Mouse (Mus musculus) midbrain, embryonic 14.5 days (tissue): ENCODE results near the gene Gpr137c. TPM values are rescaled to one million over a fixed set of nuclear protein-coding genes. Genes with fewer than 3 reads are reported as not detected.

ENCODE experiments used
- ATAC-seq: fragments of 200-750 bp; cut with Nextera tagmentation; 2 replicates; pipeline ENCODE4 v1.8.0; 2017; ENCODE audit warnings: moderate number of reproducible peaks, moderate library complexity; ENCODE audit not compliant: low FRiP score, low TSS enrichment
- DNase-seq: peaks from one replicate; pipeline ENCODE4 v3.0.0-alpha.2; 2015
- H3K27ac ChIP-seq: fragments of 300-500 bp; sonication (generic); replicated peaks from 2 replicates; pipeline ENCODE4 v1.5.1; 2014; ENCODE audit warnings: mild to moderate bottlenecking, low read depth, low read length, moderate library complexity
- H3K27me3 ChIP-seq: fragments of 300-500 bp; sonication (generic); 2 replicates; pipeline ENCODE4 v1.6.1; 2014; ENCODE audit warnings: low read length, control low read depth, mixed read lengths; ENCODE audit not compliant: control insufficient read depth, insufficient read depth
- H3K36me3 ChIP-seq: fragments of 300-500 bp; sonication (generic); 2 replicates; pipeline ENCODE4 v1.6.1; 2014; ENCODE audit warnings: low read length, control low read depth; ENCODE audit not compliant: control insufficient read depth, insufficient read depth
- H3K4me1 ChIP-seq: fragments of 300-500 bp; sonication (generic); 2 replicates; pipeline ENCODE4 v1.6.1; 2014; ENCODE audit warnings: mild to moderate bottlenecking, antibody characterized with exemption, low read length, control low read depth; ENCODE audit not compliant: control insufficient read depth, insufficient read depth
- H3K4me2 ChIP-seq: fragments of 300-500 bp; sonication (generic); 2 replicates; pipeline ENCODE4 v1.6.1; 2014; ENCODE audit warnings: mild to moderate bottlenecking, low read length, moderate library complexity
- H3K4me3 ChIP-seq: fragments of 300-500 bp; sonication (generic); replicated peaks from 2 replicates; pipeline ENCODE4 v1.5.1; 2014; ENCODE audit warnings: low read depth, low read length
- H3K9ac ChIP-seq: fragments of 300-500 bp; sonication (generic); replicated peaks from 2 replicates; pipeline ENCODE4 v1.6.1; 2014; ENCODE audit warnings: mild to moderate bottlenecking, low read length, moderate library complexity
- H3K9me3 ChIP-seq: fragments of 300-500 bp; sonication (generic); 2 replicates; pipeline ENCODE4 v1.6.1; 2016; ENCODE audit warnings: low read length, control low read depth, mixed read lengths; ENCODE audit not compliant: control insufficient read depth
- WGBS: fragments of 180-500 bp; shearing (Covaris S2); extraction: QIAGEN DNeasy Blood & Tissue Kit; methylation state at CpG from one replicate; pipeline ENCODE4 v1.1.7; 2014; 5-methylcytosine and 5-hydroxymethylcytosine counted together
- polyA plus RNA-seq: library from polyadenylated mRNA; unstranded; fragments of >200 nt; fragmentation: Nextera tagmentation; extraction: Ambion mirVana; gene quantifications from 2 replicates; pipeline ENCODE4 v1.2.1, GENCODE M21; 2014

Gpr137c gene
- polyA plus RNA-seq, 1 experiment from 2014 or later, result 21.1 TPM

DNA sequence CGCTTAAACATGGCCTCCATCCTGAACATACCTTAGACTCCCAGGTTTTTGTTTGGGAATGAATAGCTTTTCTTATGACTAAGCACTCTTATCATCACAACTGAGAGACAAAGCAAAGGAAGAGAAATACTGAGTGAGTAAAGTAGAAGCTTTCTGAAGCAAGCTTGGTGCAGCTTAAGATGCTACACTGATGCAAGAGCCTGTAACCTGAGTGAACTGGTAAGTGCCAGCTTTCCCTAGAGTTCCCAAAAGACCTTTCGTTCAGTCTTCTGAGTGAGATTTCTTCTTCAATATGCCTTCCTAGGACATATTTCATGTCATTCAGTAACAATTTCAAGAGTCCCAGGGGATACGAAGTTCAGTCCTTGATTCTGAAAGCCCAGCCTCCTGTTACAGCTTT is 101.5 kb downstream of the Gpr137c start:
- WGBS, result 89% methylated on average over 3 of the region's 3 CpGs
- Histone ChIP-seq H3K36me3 (no peaks in the 10 kb centered on the region), H3K4me3 (no peak overlapping the region), H3K27ac (no peak overlapping the region), H3K27me3 (no peaks in the 10 kb centered on the region), H3K4me2 (no peak overlapping the region), H3K9me3 (no peaks in the 10 kb centered on the region), H3K4me1 (peaks cover 19% of the 10 kb centered on the region), H3K9ac (no peak overlapping the region)
- ATAC-seq (no peak), DNase-seq (no peak)

GRCm38 (mm10) chr14:45321622-45322021 is 102.1 kb downstream of the Gpr137c start:
- H3K4me3 ChIP-seq, result no peak overlapping the region
- H3K27ac ChIP-seq, result no peak overlapping the region
- 87% methylated on average over 5 of the region's 5 CpGs for WGBS
- H3K4me1 ChIP-seq, result peaks cover 14% of the 10 kb centered on the region
- H3K9me3 ChIP-seq, result no peaks in the 10 kb centered on the region
- no peaks in the 10 kb centered on the region for H3K27me3 ChIP-seq
- no peak overlapping the region for H3K9ac ChIP-seq
- ATAC-seq (no peak), DNase-seq (no peak)
- H3K36me3 ChIP-seq, result no peaks in the 10 kb centered on the region
- no peak overlapping the region for H3K4me2 ChIP-seq

DNA sequence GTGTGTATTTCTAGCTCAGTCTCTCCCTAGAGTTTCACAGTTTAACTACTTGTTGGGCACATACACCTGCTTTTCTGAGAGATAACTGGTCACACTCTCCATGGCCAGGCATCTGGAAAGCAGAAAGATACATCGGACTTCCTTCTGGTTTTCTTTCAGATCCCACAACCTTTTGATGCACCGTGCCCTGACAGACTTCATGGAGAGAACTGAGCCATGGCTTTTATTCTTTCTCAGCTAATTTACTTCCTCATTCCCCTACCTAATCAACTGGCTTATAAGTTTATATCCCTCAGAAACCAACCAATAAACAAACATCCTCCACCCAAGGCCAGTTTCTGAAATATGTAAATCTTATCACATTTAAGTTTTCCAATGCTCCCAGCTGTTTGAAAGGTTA is 102.9 kb downstream of the Gpr137c start:
- Histone ChIP-seq H3K27me3 (no peaks in the 10 kb centered on the region), H3K36me3 (no peaks in the 10 kb centered on the region), H3K27ac (no peak overlapping the region), H3K9me3 (no peaks in the 10 kb centered on the region), H3K4me3 (no peak overlapping the region), H3K9ac (no peak overlapping the region), H3K4me2 (no peak overlapping the region), H3K4me1 (peaks cover 7% of the 10 kb centered on the region)
- 91% methylated on average over 2 of the region's 2 CpGs for WGBS
- ATAC-seq (no peak), DNase-seq (no peak)

- no peak for DNase-seq
- Histone ChIP-seq H3K36me3 (no peaks in the 10 kb centered on the region), H3K9ac (no peak overlapping the region), H3K27me3 (no peaks in the 10 kb centered on the region), H3K4me2 (no peak overlapping the region), H3K9me3 (no peaks in the 10 kb centered on the region), H3K4me3 (no peak overlapping the region), H3K27ac (no peak overlapping the region), H3K4me1 (peaks cover 6% of the 10 kb centered on the region; the same call in 1 of the 2 replicates)
- WGBS, result 92% methylated on average over 3 of the region's 3 CpGs
- no peak for ATAC-seq
Observed at GRCm38 (mm10) chr14:45323320-45323719, 103.8 kb downstream of the Gpr137c start.

GRCm38 (mm10) chr14:45325471-45325870 is 106.0 kb downstream of the Gpr137c start:
- Histone ChIP-seq H3K27ac (no peak overlapping the region), H3K4me2 (no peak overlapping the region), H3K27me3 (no peaks in the 10 kb centered on the region), H3K36me3 (no peaks in the 10 kb centered on the region), H3K9me3 (no peaks in the 10 kb centered on the region), H3K4me1 (no peaks in the 10 kb centered on the region), H3K4me3 (no peak overlapping the region), H3K9ac (no peak overlapping the region)
- DNase-seq (peak; percentile 17), ATAC-seq (no peak)

GRCm38 (mm10) chr14:45328072-45328713 is 108.7 kb downstream of the Gpr137c start:
- Histone ChIP-seq H3K4me1 (0 out of 2 replicates have a peak, but pooled peaks cover 4% of the 10 kb centered on the region), H3K9me3 (no peaks in the 10 kb centered on the region), H3K36me3 (peaks cover 20% of the 10 kb centered on the region), H3K9ac (no peak overlapping the region), H3K27ac (no peak overlapping the region), H3K4me2 (no peak overlapping the region), H3K4me3 (no peak overlapping the region), H3K27me3 (no peaks in the 10 kb centered on the region)
- 91% methylated on average over 4 of the region's 4 CpGs for WGBS
- ATAC-seq (no peak), DNase-seq (no peak)

GRCm38 (mm10) chr14:45329018-45329588 is 109.6 kb downstream of the Gpr137c start:
- Histone ChIP-seq H3K9me3 (no peaks in the 10 kb centered on the region), H3K9ac (no peak overlapping the region; the same call in 1 of the 2 replicates), H3K27me3 (no peaks in the 10 kb centered on the region), H3K4me3 (peak overlapping the region; percentile 96), H3K27ac (peak overlapping the region; percentile 92), H3K36me3 (peaks cover 25% of the 10 kb centered on the region), H3K4me2 (peak overlapping the region; percentile 51), H3K4me1 (0 out of 2 replicates have a peak, but pooled peaks cover 4% of the 10 kb centered on the region)
- ATAC-seq (peak; percentile 21), DNase-seq (no peak)
- 15% methylated on average over 8 of the region's 8 CpGs for WGBS

- Histone ChIP-seq H3K36me3 (peaks cover 29% of the 10 kb centered on the region), H3K27me3 (no peaks in the 10 kb centered on the region), H3K9me3 (no peaks in the 10 kb centered on the region), H3K4me3 (peak within 1 kb of the TSS; percentile 96), H3K4me2 (peak within 1 kb of the TSS; percentile 70), H3K27ac (peak within 1 kb of the TSS; percentile 92), H3K9ac (peak within 1 kb of the TSS; percentile 92), H3K4me1 (0 out of 2 replicates have a peak, but pooled peaks cover 4% of the 10 kb centered on the region)
- ATAC-seq (peak; percentile 97), DNase-seq (peak; percentile 97)
- under 1% methylated on average over 44 of the region's 44 CpGs for WGBS
Observed at GRCm38 (mm10) chr14:45329589-45330181, 110.2 kb downstream of the Gpr137c start, which contains the start of gene Psmc6. Gene Psmc6, plus strand, starts transcription at chr14:45329788.
